Mouse (Mus musculus) hindbrain, embryonic 14.5 days (tissue): Measurements from ENCODE around the gene Thap7. TPM values are rescaled to one million over a fixed set of nuclear protein-coding genes. Genes with fewer than 3 reads are reported as not detected.

Experiments used
- ATAC-seq: fragments of 200-750 bp; cut with Nextera tagmentation; 2 replicates; pipeline ENCODE4 v1.8.0; 2017; ENCODE audit warnings: moderate number of reproducible peaks, mild to moderate bottlenecking, moderate TSS enrichment, moderate library complexity; ENCODE audit not compliant: low FRiP score
- DNase-seq: peaks from one replicate; pipeline ENCODE4 v3.0.0-alpha.2; 2015; ENCODE audit warnings: low spot score
- H3K27ac ChIP-seq: fragments of 300-500 bp; sonication (generic); 2 replicates; pipeline ENCODE4 v1.5.1; 2014; ENCODE audit warnings: mild to moderate bottlenecking, moderate library complexity
- H3K27me3 ChIP-seq: fragments of 300-500 bp; sonication (generic); 2 replicates; pipeline ENCODE4 v1.6.1; 2014; ENCODE audit warnings: mild to moderate bottlenecking, low read length, mixed read lengths; ENCODE audit not compliant: control insufficient read depth, insufficient read depth
- H3K36me3 ChIP-seq: fragments of 300-500 bp; sonication (generic); replicated peaks from 2 replicates; pipeline ENCODE4 v1.6.1; 2014; ENCODE audit not compliant: control insufficient read depth, insufficient read depth
- H3K4me1 ChIP-seq: fragments of 300-500 bp; sonication (generic); replicated peaks from 2 replicates; pipeline ENCODE4 v1.6.1; 2014; ENCODE audit warnings: antibody characterized with exemption, low read length, mixed read lengths; ENCODE audit not compliant: control insufficient read depth, insufficient read depth
- H3K4me2 ChIP-seq: fragments of 300-500 bp; sonication (generic); replicated peaks from 2 replicates; pipeline ENCODE4 v1.6.1; 2014; ENCODE audit warnings: mild to moderate bottlenecking, moderate library complexity
- H3K4me3 ChIP-seq: fragments of 300-500 bp; sonication (generic); replicated peaks from 2 replicates; pipeline ENCODE4 v1.5.1; 2014; ENCODE audit warnings: mild to moderate bottlenecking, low read length
- H3K9ac ChIP-seq: fragments of 300-500 bp; sonication (generic); 2 replicates; pipeline ENCODE4 v1.6.1; 2014
- H3K9me3 ChIP-seq: fragments of 300-500 bp; sonication (generic); 2 replicates; pipeline ENCODE4 v1.6.1; 2016; ENCODE audit warnings: low read length; ENCODE audit not compliant: control insufficient read depth
- WGBS: fragments of 180-500 bp; shearing (Covaris S2); extraction: QIAGEN DNeasy Blood & Tissue Kit; methylation state at CpG from one replicate; pipeline ENCODE4 v1.1.7; 2014; 5-methylcytosine and 5-hydroxymethylcytosine counted together
- polyA plus RNA-seq: library from polyadenylated mRNA; unstranded; fragments of >200 nt; fragmentation: Nextera tagmentation; extraction: Ambion mirVana; gene quantifications from 2 replicates; pipeline ENCODE4 v1.2.1, GENCODE M21; 2014

Gene Thap7
- polyA plus RNA-seq, 1 experiment from 2014 or later, result 58.9 TPM

DNA sequence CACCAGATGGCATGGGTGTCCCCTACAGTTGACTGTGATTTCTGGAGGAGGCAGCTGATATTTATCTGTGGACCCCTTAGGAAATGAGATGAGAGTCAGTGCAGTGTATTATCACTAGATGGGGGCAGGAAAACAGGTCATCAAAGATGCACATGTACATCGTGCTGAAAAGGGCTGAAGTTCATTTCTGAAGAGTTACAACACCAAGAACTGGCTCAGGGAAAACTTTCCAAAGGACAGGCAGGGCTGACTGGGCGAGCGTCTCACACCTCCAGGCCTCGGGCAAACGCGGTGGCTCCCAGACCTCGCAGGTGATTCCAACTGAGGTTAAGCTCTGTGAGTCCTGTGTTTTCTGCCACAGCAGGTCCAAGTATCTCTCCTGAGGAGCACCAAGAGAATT is 21.9 kb upstream of the Thap7 start:
- no peak overlapping the region for H3K27ac ChIP-seq
- H3K4me1 ChIP-seq, result peaks cover 5% of the 10 kb centered on the region; the same call in 1 of the 2 replicates
- no peak for DNase-seq
- no peaks in the 10 kb centered on the region for H3K9me3 ChIP-seq
- H3K4me3 ChIP-seq, result no peak overlapping the region
- H3K4me2 ChIP-seq, result no peak overlapping the region
- H3K27me3 ChIP-seq, result no peaks in the 10 kb centered on the region
- no peaks in the 10 kb centered on the region for H3K36me3 ChIP-seq
- H3K9ac ChIP-seq, result no peak overlapping the region
- 85% methylated on average over 7 of the region's 7 CpGs for WGBS
- ATAC-seq, result no peak

DNA sequence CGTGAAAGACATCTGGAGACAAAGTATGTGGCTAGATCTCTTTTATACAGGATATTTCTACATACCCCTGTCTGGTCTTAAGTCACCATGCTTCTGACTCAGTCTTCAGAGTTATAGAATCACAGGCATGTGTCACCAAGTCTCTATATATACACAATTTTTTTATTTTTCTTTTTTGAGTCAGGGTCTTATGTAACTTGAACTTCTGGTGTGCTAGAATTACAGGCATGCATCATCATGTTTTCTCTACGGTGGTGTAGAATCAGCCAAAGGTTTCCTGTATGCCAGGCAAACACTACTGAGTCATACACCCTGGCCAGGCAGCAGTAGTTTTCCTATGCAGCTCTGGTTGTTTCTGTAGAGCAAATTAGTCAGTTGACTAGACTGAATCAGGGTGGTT is 11.7 kb upstream of the Thap7 start:
- Histone ChIP-seq H3K4me1 (no peaks in the 10 kb centered on the region), H3K4me3 (no peak overlapping the region), H3K27me3 (no peaks in the 10 kb centered on the region), H3K27ac (no peak overlapping the region), H3K9me3 (no peaks in the 10 kb centered on the region), H3K9ac (no peak overlapping the region), H3K4me2 (no peak overlapping the region), H3K36me3 (no peaks in the 10 kb centered on the region)
- DNase-seq (no peak), ATAC-seq (no peak)
- WGBS, result 88% methylated on average over 2 of the region's 2 CpGs

DNA sequence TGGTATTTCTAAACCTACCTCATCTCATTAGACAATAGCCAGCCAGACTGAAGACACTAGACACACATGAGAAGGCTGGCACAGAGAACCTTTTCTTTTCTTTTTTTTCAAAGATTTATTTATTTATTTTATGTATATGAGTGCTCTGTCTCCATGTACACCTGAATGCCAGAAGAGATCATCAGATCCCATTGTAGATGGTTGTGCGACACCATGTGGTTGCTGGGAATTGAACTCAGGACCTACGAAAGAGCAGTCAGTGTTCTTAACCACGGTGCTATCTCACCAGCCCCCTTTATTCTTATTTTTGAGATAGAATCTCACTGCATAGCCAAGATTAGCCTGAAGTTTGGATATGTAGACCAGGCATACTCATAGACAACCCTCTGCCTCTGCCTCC is 5.6 kb upstream of the Thap7 start:
- H3K4me3 ChIP-seq, result no peak overlapping the region
- DNase-seq (no peak), ATAC-seq (no peak)
- H3K27me3 ChIP-seq, result no peaks in the 10 kb centered on the region
- no peak overlapping the region for H3K9ac ChIP-seq
- WGBS, result 92% methylated on average over 3 of the region's 3 CpGs
- no peaks in the 10 kb centered on the region for H3K9me3 ChIP-seq
- H3K4me2 ChIP-seq, result no peak overlapping the region
- H3K36me3 ChIP-seq, result no peaks in the 10 kb centered on the region
- H3K27ac ChIP-seq, result no peak overlapping the region
- peaks cover 4% of the 10 kb centered on the region for H3K4me1 ChIP-seq

DNA sequence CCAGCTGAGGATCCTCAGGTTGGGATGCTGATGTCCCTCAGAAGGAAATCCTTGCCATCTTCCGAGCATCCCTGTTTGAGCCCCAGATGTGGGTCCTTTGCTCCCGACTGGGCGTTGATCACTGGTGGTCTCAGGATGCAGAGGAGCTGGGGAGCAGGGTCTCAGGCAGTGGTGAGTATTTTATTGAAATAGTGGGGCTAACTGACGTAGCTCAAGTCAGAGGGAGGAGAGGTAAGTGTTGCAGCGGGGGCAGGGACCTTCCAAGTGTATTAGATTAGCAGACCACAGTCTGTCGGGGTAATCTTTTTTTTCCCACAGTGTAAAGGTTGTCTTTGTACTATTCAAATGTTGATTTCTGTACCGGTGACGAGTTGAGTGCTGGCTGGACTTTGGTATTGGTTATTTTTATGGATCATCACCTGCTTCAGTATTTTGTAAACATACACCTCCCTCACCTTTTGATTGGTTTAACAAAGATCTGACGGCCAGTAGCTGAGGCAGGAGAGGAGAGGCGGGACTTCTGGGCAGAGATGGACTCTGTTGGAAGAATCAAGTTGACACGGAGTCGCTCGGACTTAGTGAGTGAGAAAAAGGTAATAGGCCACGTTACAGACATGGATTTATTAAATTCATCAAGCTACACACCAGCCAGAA is 1.9 kb upstream of the Thap7 start:
- H3K9me3 ChIP-seq, result no peaks in the 10 kb centered on the region
- H3K4me2 ChIP-seq, result no peak overlapping the region
- H3K4me1 ChIP-seq, result peaks cover 16% of the 10 kb centered on the region
- H3K4me3 ChIP-seq, result no peak overlapping the region
- no peak overlapping the region for H3K9ac ChIP-seq
- 77% methylated on average over 14 of the region's 14 CpGs for WGBS
- H3K36me3 ChIP-seq, result peaks cover 15% of the 10 kb centered on the region
- no peak overlapping the region for H3K27ac ChIP-seq
- ATAC-seq (no peak), DNase-seq (no peak)
- no peaks in the 10 kb centered on the region for H3K27me3 ChIP-seq

DNA sequence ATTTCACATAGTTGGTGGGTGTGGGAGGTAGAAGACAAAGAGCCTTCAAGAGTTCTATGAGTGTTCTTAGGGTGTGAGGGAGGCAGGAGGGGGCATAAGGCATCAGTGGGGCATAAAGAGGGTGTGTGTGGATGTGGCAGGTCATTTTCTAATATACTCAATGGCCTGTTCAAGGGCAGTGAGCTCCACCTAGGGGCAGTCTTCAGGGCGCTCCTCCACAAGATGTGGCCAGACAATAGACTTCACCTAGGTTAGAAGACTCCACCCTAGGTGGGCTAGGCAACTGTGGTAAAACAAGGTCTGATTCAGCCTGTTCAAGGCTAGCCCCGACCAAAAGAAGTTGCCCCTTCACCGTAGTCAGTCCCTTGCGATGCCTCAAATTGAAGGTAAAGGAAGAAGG is 1.3 kb upstream of the Thap7 start:
- Histone ChIP-seq H3K27me3 (no peaks in the 10 kb centered on the region), H3K4me1 (peaks cover 16% of the 10 kb centered on the region), H3K4me3 (no peak overlapping the region), H3K36me3 (peaks cover 20% of the 10 kb centered on the region), H3K27ac (no peak overlapping the region), H3K4me2 (peak overlapping the region; percentile 97; the same call in 1 of the 2 replicates), H3K9ac (no peak overlapping the region), H3K9me3 (no peaks in the 10 kb centered on the region)
- WGBS, result 64% methylated on average over 4 of the region's 4 CpGs
- no peak for ATAC-seq
- DNase-seq, result no peak

DNA sequence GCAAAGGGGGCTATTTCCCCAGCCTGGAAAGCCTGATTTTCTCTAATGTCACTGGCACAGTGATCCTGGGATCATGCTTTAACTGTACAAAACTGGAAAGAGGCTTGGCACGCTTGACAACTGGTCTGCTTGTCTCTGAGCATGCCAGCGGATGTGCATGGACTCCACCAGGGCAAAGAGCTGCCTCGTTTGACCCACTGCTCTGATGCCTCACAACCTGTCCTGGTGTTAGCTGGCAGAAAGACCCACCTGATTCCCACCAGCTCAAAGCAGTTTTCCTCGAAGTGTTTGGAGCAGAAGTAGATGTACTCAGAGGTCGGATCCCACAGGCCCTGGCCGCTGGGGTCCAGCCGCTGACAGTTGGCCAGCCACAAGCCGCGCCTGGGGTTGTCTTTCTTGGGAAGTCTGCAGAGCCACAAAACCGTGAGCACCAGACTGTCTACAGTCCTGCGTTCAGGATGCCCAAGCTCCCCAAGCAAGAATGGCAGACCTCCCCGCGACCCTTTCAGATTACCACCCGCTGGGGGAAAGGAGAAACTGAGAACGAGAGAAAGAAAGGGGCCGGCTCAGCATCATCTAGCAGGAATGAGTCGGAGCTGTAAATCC is 852 bp downstream of the Thap7 start:
- WGBS, result 21% methylated on average over 17 of the region's 17 CpGs
- peak overlapping the region; percentile 97 for H3K4me2 ChIP-seq
- peak overlapping the region; percentile 97 for H3K27ac ChIP-seq
- peaks cover 16% of the 10 kb centered on the region for H3K4me1 ChIP-seq
- H3K36me3 ChIP-seq, result peaks cover 42% of the 10 kb centered on the region
- no peaks in the 10 kb centered on the region for H3K27me3 ChIP-seq
- DNase-seq, result no peak
- peak overlapping the region; percentile 82 for H3K4me3 ChIP-seq
- peak overlapping the region; percentile 95 for H3K9ac ChIP-seq
- ATAC-seq, result no peak; the same call in 1 of the 2 replicates
- no peaks in the 10 kb centered on the region for H3K9me3 ChIP-seq

DNA sequence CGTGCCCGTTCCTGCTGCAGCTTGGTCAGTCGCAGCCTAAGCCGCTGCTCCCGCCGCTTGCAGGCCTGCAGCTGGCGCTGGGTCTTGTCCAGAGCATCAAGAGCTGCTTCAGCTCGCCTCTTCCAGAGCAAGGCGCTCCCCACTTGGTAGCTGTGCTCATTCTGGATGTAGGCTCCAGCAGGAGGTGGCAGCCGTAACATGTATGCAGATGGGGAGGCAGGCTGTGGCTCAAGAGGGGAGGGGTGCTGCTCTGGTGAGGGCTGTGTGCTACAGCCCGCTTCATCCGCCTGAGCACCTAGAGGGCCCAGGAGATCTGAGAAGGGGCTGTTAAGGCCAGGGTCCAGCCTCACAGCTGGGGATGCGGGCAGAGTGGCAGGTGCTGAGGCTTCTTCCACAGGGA is 2.7 kb downstream of the Thap7 start:
- DNase-seq, result no peak
- WGBS, result 88% methylated on average over 13 of the region's 13 CpGs
- peaks cover 16% of the 10 kb centered on the region for H3K4me1 ChIP-seq
- no peak for ATAC-seq
- no peak overlapping the region for H3K4me2 ChIP-seq
- H3K27ac ChIP-seq, result no peak overlapping the region
- H3K27me3 ChIP-seq, result no peaks in the 10 kb centered on the region
- no peak overlapping the region for H3K4me3 ChIP-seq
- H3K9ac ChIP-seq, result no peak overlapping the region
- H3K9me3 ChIP-seq, result no peaks in the 10 kb centered on the region
- peaks cover 58% of the 10 kb centered on the region for H3K36me3 ChIP-seq

DNA sequence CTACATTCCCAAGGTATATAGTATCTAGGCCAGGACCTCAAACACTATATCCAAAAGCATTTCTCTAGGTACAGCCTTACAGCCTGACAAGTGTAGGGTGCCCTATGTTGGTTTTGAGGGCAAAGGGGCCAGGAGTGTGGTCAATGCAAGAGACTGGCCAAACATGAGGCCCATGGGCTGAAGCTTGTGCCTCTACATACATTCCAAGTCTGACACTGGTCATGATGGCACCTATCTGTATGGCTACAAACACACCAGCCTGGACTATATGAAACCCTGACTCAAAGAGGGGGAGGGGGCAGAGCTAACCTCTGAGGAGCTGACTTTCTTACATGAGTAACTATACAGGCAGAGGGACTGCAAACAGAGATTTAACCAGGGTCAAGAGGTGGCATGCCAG is 3.3 kb downstream of the Thap7 start:
- Histone ChIP-seq H3K4me3 (no peak overlapping the region), H3K27ac (no peak overlapping the region), H3K9ac (no peak overlapping the region), H3K27me3 (no peaks in the 10 kb centered on the region), H3K4me1 (peaks cover 16% of the 10 kb centered on the region), H3K36me3 (peaks cover 64% of the 10 kb centered on the region), H3K9me3 (no peaks in the 10 kb centered on the region), H3K4me2 (no peak overlapping the region)
- DNase-seq, result no peak
- no peak for ATAC-seq

DNA sequence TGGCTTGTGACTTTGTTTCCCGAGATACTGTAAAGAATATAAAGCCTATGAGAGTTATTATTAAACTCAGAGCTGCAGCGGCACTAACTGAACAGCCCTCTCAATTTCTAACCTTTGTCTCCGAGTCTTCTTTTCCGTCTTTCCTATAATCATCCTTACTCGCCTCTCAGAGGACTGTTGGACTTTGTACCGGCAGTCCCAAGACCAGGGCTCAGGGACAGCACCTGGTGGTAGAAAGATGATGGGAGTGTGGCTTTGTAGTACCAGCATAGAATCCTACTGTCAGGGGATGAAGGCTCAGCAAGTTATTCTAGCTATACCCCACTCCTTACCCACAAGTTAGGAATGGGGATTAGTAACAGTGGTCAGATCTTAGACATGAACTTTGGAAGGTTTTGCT is 4.7 kb downstream of the Thap7 start:
- Histone ChIP-seq H3K27me3 (no peaks in the 10 kb centered on the region), H3K4me3 (no peak overlapping the region), H3K9me3 (no peaks in the 10 kb centered on the region), H3K27ac (no peak overlapping the region), H3K9ac (no peak overlapping the region), H3K4me1 (peaks cover 9% of the 10 kb centered on the region), H3K36me3 (peaks cover 77% of the 10 kb centered on the region), H3K4me2 (no peak overlapping the region)
- 91% methylated on average over 6 of the region's 6 CpGs for WGBS
- no peak for ATAC-seq
- no peak for DNase-seq
